In genomic region chr11:88166471-88166870, GRCm38 (mm10) we compare ENCODE assay signal across 20 mouse cellular contexts. TPM values are rescaled to one million over a fixed set of nuclear protein-coding genes. Genes with fewer than 3 reads are reported as not detected.
DNase-seq lines count a peak whose midpoint lies in the region; ATAC-seq and TF ChIP-seq lines count a peak whose summit lies in the region.
"Had no signal": no experiment of that assay in that cellular context is flagged by ENCODE, and none has a peak within 500 bp of the region (broad histone marks: within the 10 kb centered on the region; RNA-seq: fewer than 3 reads in every experiment).

No protein-coding gene starts in this region.

- peaks cover 6% of the 10 kb centered on the region; the same call in 1 of the 2 replicates for H3K27me3 ChIP-seq in heart, embryonic 14.5 days (ENCODE audit: control insufficient read depth, insufficient read depth, low read length)
- H3K27me3 ChIP-seq in limb, embryonic 13.5 days = peaks cover 37% of the 10 kb centered on the region
- H3K27me3 ChIP-seq in limb, embryonic 10.5 days (ENCODE audit: low read depth, poor library complexity, severe bottlenecking) = peaks cover 38% of the 10 kb centered on the region
- H3K27me3 ChIP-seq in stomach, embryonic 15.5 days (replicated peaks) = no peaks in the 10 kb centered on the region

- H3K4me3 ChIP-seq in heart, embryonic 14.5 days (ENCODE audit: control insufficient read depth in 1 of 2, insufficient read depth in 1 of 2, low read depth in 1 of 2, low read length in 2 of 2) = no peak overlapping the region
- no peak overlapping the region for H3K4me3 ChIP-seq in limb, embryonic 13.5 days
- no peak overlapping the region for H3K4me3 ChIP-seq in limb, embryonic 10.5 days
- H3K4me3 ChIP-seq in embryonic fibroblast, embryonic 13.5 days (ENCODE audit: insufficient read depth, low read length) = no peak overlapping the region
- no peak overlapping the region for H3K4me3 ChIP-seq in stomach, embryonic 15.5 days (replicated peaks)
- H3K4me3 ChIP-seq: erythroblast, embryonic 14.5 days; midbrain, embryonic 12.5 days had no signal

- no peak for TF ChIP-seq CTCF in embryonic fibroblast, embryonic 13.5 days (IDR thresholded peaks at IDR 0.05; ENCODE audit: borderline replicate concordance, insufficient read depth, low read length)

- peak overlapping the region; percentile 70 for H3K9ac ChIP-seq in heart, embryonic 14.5 days (ENCODE audit: low read length)
- peak overlapping the region; percentile 27; the same call in 1 of the 2 replicates for H3K9ac ChIP-seq in limb, embryonic 13.5 days
- H3K9ac ChIP-seq in stomach, embryonic 15.5 days = no peak overlapping the region
- H3K9ac ChIP-seq: hindbrain, embryonic 14.5 days; midbrain, embryonic 12.5 days had no signal

- DNase-seq in heart, postnatal 36 days = no peak
- no peak for DNase-seq in limb, embryonic 10.5 days (ENCODE audit: low spot score)
- DNase-seq in left cerebral cortex, postnatal 14 days (ENCODE audit: low spot score in 2 of 2) = no peak
- no peak for DNase-seq in adrenal gland, postnatal 36 days
- DNase-seq: cerebellum, postnatal 10 days; embryo, embryonic 11 days; gastrocnemius, postnatal 25 days; kidney, adult 18-20 months; kidney, postnatal 25 days; lung, adult 2 months; lung, postnatal 4 days; thymus, adult 18-20 months had no signal

- no peaks in the 10 kb centered on the region for H3K36me3 ChIP-seq in heart, embryonic 14.5 days (ENCODE audit: control insufficient read depth, insufficient read depth, low read length)
- H3K36me3 ChIP-seq in limb, embryonic 13.5 days = no peaks in the 10 kb centered on the region; the same call in 1 of the 2 replicates
- no peaks in the 10 kb centered on the region for H3K36me3 ChIP-seq in limb, embryonic 10.5 days
- no peaks in the 10 kb centered on the region for H3K36me3 ChIP-seq in stomach, embryonic 15.5 days

- ATAC-seq in heart, embryonic 14.5 days (ENCODE audit: insufficient number of reproducible peaks, insufficient read depth, low FRiP score, low read depth) = no peak
- ATAC-seq in limb, embryonic 13.5 days (ENCODE audit: low FRiP score, low read depth) = no peak
- no peak for ATAC-seq in stomach, embryonic 15.5 days (ENCODE audit: insufficient read depth, low FRiP score, low read depth)

- peak overlapping the region in 1 of 2 experiments; percentile 93; a peak in 3 of 4 replicates for H3K27ac ChIP-seq in heart, embryonic 14.5 days (replicated peaks in 1 of 2; ENCODE audit: control insufficient read depth in 1 of 2, insufficient read depth in 1 of 2, low read depth in 2 of 2, low read length in 2 of 2)
- no peak overlapping the region for H3K27ac ChIP-seq in limb, embryonic 13.5 days
- no peak overlapping the region for H3K27ac ChIP-seq in limb, embryonic 10.5 days
- H3K27ac ChIP-seq in embryonic fibroblast, embryonic 13.5 days (ENCODE audit: insufficient read depth, low read length) = peak overlapping the region; percentile 93
- H3K27ac ChIP-seq in stomach, embryonic 15.5 days = peak overlapping the region; percentile 86; the same call in 1 of the 2 replicates
- H3K27ac ChIP-seq: hindbrain, embryonic 14.5 days; midbrain, embryonic 12.5 days had no signal

- no peak for TF ChIP-seq POLR2A in embryonic fibroblast, embryonic 13.5 days (IDR thresholded peaks at IDR 0.05; ENCODE audit: low read depth, low read length)

- intact Hi-C loops in heart, postnatal 36 days (cut with DNase I) = no loop called here
- intact Hi-C loops in left cerebral cortex, postnatal 14 days (cut with DNase I) = no loop called here

- peaks cover 40 to 48% of the 10 kb centered on the region in 2 experiments for H3K4me1 ChIP-seq in heart, embryonic 14.5 days (ENCODE audit: control insufficient read depth in 2 of 2, insufficient read depth in 2 of 2, low read length in 2 of 2)
- H3K4me1 ChIP-seq in limb, embryonic 13.5 days = peaks cover 51% of the 10 kb centered on the region
- H3K4me1 ChIP-seq in limb, embryonic 10.5 days = peaks cover 55% of the 10 kb centered on the region
- H3K4me1 ChIP-seq in embryonic fibroblast, embryonic 13.5 days (ENCODE audit: control insufficient read depth, insufficient read depth, low read length) = peaks cover 17% of the 10 kb centered on the region
- peaks cover 31% of the 10 kb centered on the region for H3K4me1 ChIP-seq in stomach, embryonic 15.5 days

- no peaks in the 10 kb centered on the region for H3K9me3 ChIP-seq in heart, embryonic 14.5 days (ENCODE audit: control insufficient read depth, low read length)
- no peaks in the 10 kb centered on the region for H3K9me3 ChIP-seq in limb, embryonic 13.5 days
- no peaks in the 10 kb centered on the region for H3K9me3 ChIP-seq in limb, embryonic 10.5 days (replicated peaks)
- no peaks in the 10 kb centered on the region for H3K9me3 ChIP-seq in stomach, embryonic 15.5 days
- H3K9me3 ChIP-seq: G1E; midbrain, embryonic 12.5 days had no signal

- H3K4me2 ChIP-seq in heart, embryonic 14.5 days (ENCODE audit: low read length) = no peak overlapping the region
- no peak overlapping the region for H3K4me2 ChIP-seq in limb, embryonic 13.5 days (replicated peaks)
- H3K4me2 ChIP-seq in stomach, embryonic 15.5 days = no peak overlapping the region
- H3K4me2 ChIP-seq: hindbrain, embryonic 14.5 days; midbrain, embryonic 12.5 days had no signal

- WGBS in heart, embryonic 14.5 days = 87% methylated on average over 7 of the region's 7 CpGs
- 93% methylated on average over 7 of the region's 7 CpGs for whole genome bisulfite sequencing in limb, embryonic 13.5 days
- WGBS in limb, embryonic 10.5 days = 93% methylated on average over 7 of the region's 7 CpGs
- 86% methylated on average over 7 of the region's 7 CpGs for WGBS in stomach, embryonic 15.5 days

RNA-seq across cellular contexts. Expression of gene Mrps23, which starts 37.7 kb away (rescaled TPM):
- 95.0 and 97.4 TPM in 2 replicates for polyA plus RNA-seq in heart, embryonic 14.5 days (2014; fragmentation: Nextera tagmentation; extraction: Ambion mirVana)
- total RNA-seq in heart, postnatal 36 days (2021) = 100 to 1,000 TPM; 273 to 312 TPM
- 54.8 and 55.5 TPM in 2 replicates for polyA plus RNA-seq in limb, embryonic 13.5 days (2015; fragmentation: Nextera tagmentation; extraction: Ambion mirVana)
- 57.9 and 68.1 TPM in 2 replicates for polyA plus RNA-seq in limb, embryonic 10.5 days (2016; fragmentation: Nextera tagmentation; extraction: Ambion mirVana)
- 71.7 and 98.7 TPM in 2 replicates for polyA plus RNA-seq in embryonic fibroblast, embryonic 13.5 days (2011; ENCODE audit: insufficient read length, low read depth, missing spikeins)
- polyA plus RNA-seq in stomach, embryonic 15.5 days (2015; fragmentation: Nextera tagmentation; extraction: Ambion mirVana) = 52.8 and 59.5 TPM in 2 replicates
- total RNA-seq in left cerebral cortex, postnatal 14 days (2021) = 10 to 100 TPM; 68.6 to 75.4 TPM
- total RNA-seq in adrenal gland, postnatal 36 days (2021) = 100 to 1,000 TPM; 151 to 216 TPM

Comparison
In these comparisons a context has a peak if more than half of its experiments do, and no peak if none do; other contexts are left out.
1. H3K27ac ChIP-seq: peak in embryonic fibroblast, embryonic 13.5 days (single experiment) and stomach, embryonic 15.5 days (single experiment); none in limb, embryonic 13.5 days (single experiment) and limb, embryonic 10.5 days (single experiment).